In the genomic region with DNA sequence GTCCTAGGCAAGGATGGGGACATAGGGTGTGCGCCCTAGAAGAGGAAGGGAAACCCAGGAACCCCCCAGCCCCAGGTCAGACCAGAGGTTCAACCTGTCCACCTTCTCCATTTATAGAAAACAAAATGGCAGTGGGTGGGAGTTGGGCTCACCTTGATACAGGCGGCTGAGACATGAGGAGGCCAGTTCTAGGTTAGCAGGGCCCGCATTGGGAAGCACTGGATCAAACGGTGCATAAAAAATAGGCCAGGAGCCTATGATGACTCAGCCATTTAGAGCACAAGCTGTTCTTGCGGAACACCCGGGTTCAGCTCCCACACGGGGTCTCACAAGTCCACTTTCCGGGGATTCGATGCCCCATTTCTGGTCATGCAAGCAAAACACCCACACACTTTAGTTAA, we compare ENCODE assay signal across 9 mouse cellular contexts. TPM values are rescaled to one million over a fixed set of nuclear protein-coding genes. Genes with fewer than 3 reads are reported as not detected.
DNase-seq lines count a peak whose midpoint lies in the region; ATAC-seq and TF ChIP-seq lines count a peak whose summit lies in the region.
"Had no signal": no experiment of that assay in that cellular context is flagged by ENCODE, and none has a peak within 500 bp of the region (broad histone marks: within the 10 kb centered on the region; RNA-seq: fewer than 3 reads in every experiment).

No protein-coding gene starts in this region.

- TF ChIP-seq CTCF in CH12.LX (conservative IDR thresholded peaks at IDR 0.05 in 1 of 2, IDR thresholded peaks at IDR 0.05 in 1 of 2; ENCODE audit: low read depth in 2 of 2, low read length in 2 of 2), result no peak

- H3K9me3 ChIP-seq in heart, embryonic 12.5 days (replicated peaks), result no peaks in the 10 kb centered on the region
- no peaks in the 10 kb centered on the region for H3K9me3 ChIP-seq in CH12.LX (replicated peaks; ENCODE audit: low read length)
- H3K9me3 ChIP-seq in limb, embryonic 13.5 days, result no peaks in the 10 kb centered on the region

- peak overlapping the region; percentile 79; the same call in 1 of the 2 replicates for H3K4me2 ChIP-seq in heart, embryonic 12.5 days
- peak overlapping the region; percentile 72 for H3K4me2 ChIP-seq in CH12.LX (ENCODE audit: insufficient read depth, low read depth, poor library complexity, severe bottlenecking)
- peak overlapping the region; percentile 93; the same call in 1 of the 2 replicates for H3K4me2 ChIP-seq in limb, embryonic 13.5 days (replicated peaks)

- TF ChIP-seq EP300 in CH12.LX (IDR thresholded peaks at IDR 0.05; ENCODE audit: low read length), result no peak

- peaks cover 39% of the 10 kb centered on the region for H3K36me3 ChIP-seq in heart, embryonic 12.5 days
- H3K36me3 ChIP-seq in CH12.LX (replicated peaks in 1 of 2; ENCODE audit: control insufficient read depth in 1 of 2, insufficient read depth in 1 of 2, low read length in 1 of 2), result peaks cover 46 to 71% of the 10 kb centered on the region in 2 experiments
- peaks cover 41% of the 10 kb centered on the region for H3K36me3 ChIP-seq in limb, embryonic 13.5 days

- H3K4me3 ChIP-seq in heart, embryonic 12.5 days, result no peak overlapping the region
- H3K4me3 ChIP-seq in CH12.LX (replicated peaks in 1 of 3; ENCODE audit: low read depth in 2 of 3, low read length in 2 of 3, poor library complexity in 1 of 3), result peak overlapping the region; percentile 83 to 93 (median 90)
- H3K4me3 ChIP-seq in limb, embryonic 13.5 days, result peak overlapping the region; percentile 63

- WGBS in heart, embryonic 12.5 days, result 87% methylated on average over 9 of the region's 9 CpGs
- WGBS in limb, embryonic 13.5 days, result 89% methylated on average over 9 of the region's 9 CpGs

- no peak overlapping the region for H3K27ac ChIP-seq in heart, embryonic 12.5 days (ENCODE audit: poor library complexity, severe bottlenecking)
- H3K27ac ChIP-seq in CH12.LX (ENCODE audit: insufficient read depth, low read depth), result peak overlapping the region; percentile 6; the same call in 1 of the 2 replicates
- H3K27ac ChIP-seq in limb, embryonic 13.5 days, result no peak overlapping the region

- H3K4me1 ChIP-seq in heart, embryonic 12.5 days (replicated peaks), result peaks cover 18% of the 10 kb centered on the region
- H3K4me1 ChIP-seq in CH12.LX (ENCODE audit: control insufficient read depth in 1 of 2, insufficient read depth in 2 of 2), result peaks cover 9 to 32% of the 10 kb centered on the region in 2 experiments
- peaks cover 16% of the 10 kb centered on the region for H3K4me1 ChIP-seq in limb, embryonic 13.5 days

- no peak for ATAC-seq in heart, embryonic 12.5 days (ENCODE audit: insufficient number of reproducible peaks, low FRiP score)
- no peak for ATAC-seq in limb, embryonic 13.5 days (ENCODE audit: low FRiP score, low read depth)
- no peak for ATAC-seq in erythroid progenitor cell, adult 5-6 weeks (replicated peaks; ENCODE audit: low FRiP score, poor library complexity, severe bottlenecking)

- H3K9ac ChIP-seq in heart, embryonic 12.5 days, result no peak overlapping the region
- H3K9ac ChIP-seq in CH12.LX (ENCODE audit: insufficient read depth, low read depth), result peak overlapping the region; percentile 79
- H3K9ac ChIP-seq in limb, embryonic 13.5 days, result no peak overlapping the region

- in situ Hi-C loops in CH12.LX (cut with MboI; ENCODE audit: low pct_ligation_motif_present, low pct_unique_long_range_greater_than_20kb, low sequenced_read_pairs), result loop anchor here (5.0 kb wide), 1 partner anchor 33 kb away; a partner anchor contains a TSS

- peaks cover 7% of the 10 kb centered on the region; the same call in 1 of the 2 replicates for H3K79me2 ChIP-seq in CH12.LX (replicated peaks; ENCODE audit: control insufficient read depth, extremely low read depth, insufficient read depth, poor library complexity, severe bottlenecking)

- intact Hi-C loops in heart, postnatal 25 days (cut with DNase I), result loop anchor here (5.0 kb wide), 1 partner anchor 183 kb away; no protein-coding TSS in a partner anchor

- no peaks in the 10 kb centered on the region for H3K27me3 ChIP-seq in heart, embryonic 12.5 days (replicated peaks)
- H3K27me3 ChIP-seq in CH12.LX (replicated peaks), result no peaks in the 10 kb centered on the region
- H3K27me3 ChIP-seq in limb, embryonic 13.5 days, result no peaks in the 10 kb centered on the region

- no peak for TF ChIP-seq POLR2A in CH12.LX (IDR thresholded peaks at IDR 0.05; ENCODE audit: low read depth, low read length)

- no peak for DNase-seq in heart, postnatal 25 days (ENCODE audit: low spot score)
- no peak for DNase-seq in CH12.LX (ENCODE audit: extremely low read depth)
- DNase-seq in c-Kit-negative CD71-positive TER-119-positive erythroid progenitor cells, embryonic 14.5 days (ENCODE audit: low read depth, low spot score), result peak; percentile 25
- DNase-seq in natural killer cell, adult 2 months (ENCODE audit: low spot score in 2 of 2), result no peak
- no peak for DNase-seq in right cerebral cortex, adult 18-20 months

- dilution Hi-C loops in CH12.LX (cut with MboI; ENCODE audit: extremely low pct_ligation_motif_present, extremely low pct_unique_long_range_greater_than_20kb, low sequenced_read_pairs), result no loop called here

- no peak for TF ChIP-seq RAD21 in CH12.LX (IDR thresholded peaks at IDR 0.05; ENCODE audit: low read depth, low read length)

TF ChIP-seq in CH12.LX, 34 proteins besides CTCF, POLR2A, EP300 and RAD21:
- no peak for TF ChIP-seq SMC3 (IDR thresholded peaks at IDR 0.05; ENCODE audit: low read depth, low read length)
- no peak for TF ChIP-seq UBTF (IDR thresholded peaks at IDR 0.05; ENCODE audit: low read depth, low read length)
- 0 out of 2 replicates have a peak, but pooled peaks have one; percentile 20 for TF ChIP-seq CHD1 (IDR thresholded peaks at IDR 0.05; ENCODE audit: low read depth, low read length)
- TF ChIP-seq MAX (IDR thresholded peaks at IDR 0.05; ENCODE audit: low read length), result no peak
- TF ChIP-seq MAFK (IDR thresholded peaks at IDR 0.05; ENCODE audit: insufficient replicate concordance, low read length), result peak; percentile 80; the same call in 1 of the 2 replicates
- TF ChIP-seq MXI1 (IDR thresholded peaks at IDR 0.05; ENCODE audit: low read depth, low read length), result no peak
TF ChIP-seq in CH12.LX: peak in this region for 2.

RNA-seq across cellular contexts. Expression of a gene that starts 0.9 kb away (rescaled TPM):
- 28.8 and 30.2 TPM in 2 replicates for polyA plus RNA-seq in heart, embryonic 12.5 days (2016; fragmentation: Nextera tagmentation; extraction: Ambion mirVana)
- total RNA-seq in heart, postnatal 25 days (2021), result under 1 TPM; 0.18 to 0.36 TPM
- total RNA-seq in CH12.LX (2012; rRNA removed) (17.9 and 24.7 TPM in 2 replicates), CH12.LX (2014; rRNA removed) (9.0 and 9.4 TPM in 2 replicates)
- polyA plus RNA-seq in CH12.LX (2012; ENCODE audit: insufficient read length, low read depth), result 17.4 and 17.6 TPM in 2 replicates
- 40.7 and 41.9 TPM in 2 replicates for polyA plus RNA-seq in limb, embryonic 13.5 days (2015; fragmentation: Nextera tagmentation; extraction: Ambion mirVana)
- total RNA-seq in erythroid progenitor cell, adult 5-6 weeks (2015; ENCODE audit: low replicate concordance), result 208 and 222 TPM in 2 replicates
- 343 and 473 TPM in 2 replicates for total RNA-seq in erythroid progenitor cell, adult 5-6 weeks (2017; ENCODE audit: low replicate concordance)
- total RNA-seq: heart, adult 2 months had no signal

RNA-seq across cellular contexts. Expression of a gene that starts 8.3 kb away (rescaled TPM):
- polyA plus RNA-seq in heart, embryonic 12.5 days (2016; fragmentation: Nextera tagmentation; extraction: Ambion mirVana), result 77.6 and 94.2 TPM in 2 replicates
- total RNA-seq in heart, postnatal 25 days (2021), result 10 to 100 TPM; 67.0 to 69.5 TPM
- 66.0 and 67.3 TPM in 2 replicates for total RNA-seq in CH12.LX (2012; rRNA removed)
- 47.6 and 56.7 TPM in 2 replicates for total RNA-seq in CH12.LX (2014; rRNA removed)
- 132 and 137 TPM in 2 replicates for polyA plus RNA-seq in CH12.LX (2012; ENCODE audit: insufficient read length, low read depth)
- polyA plus RNA-seq in limb, embryonic 13.5 days (2015; fragmentation: Nextera tagmentation; extraction: Ambion mirVana), result 93.1 and 99.7 TPM in 2 replicates
- 35.0 and 51.6 TPM in 2 replicates for total RNA-seq in erythroid progenitor cell, adult 5-6 weeks (2015; ENCODE audit: low replicate concordance)
- total RNA-seq in erythroid progenitor cell, adult 5-6 weeks (2017; ENCODE audit: low replicate concordance), result 22.3 and 44.8 TPM in 2 replicates

RNA-seq across cellular contexts. Expression of a gene that starts 9.3 kb away (rescaled TPM):
- 4.8 and 6.1 TPM in 2 replicates for polyA plus RNA-seq in heart, embryonic 12.5 days (2016; fragmentation: Nextera tagmentation; extraction: Ambion mirVana)
- 10 to 100 TPM; 24.5 to 32.5 TPM for total RNA-seq in heart, postnatal 25 days (2021)
- total RNA-seq in CH12.LX (2012; rRNA removed) (not detected in 2 replicates), CH12.LX (2014; rRNA removed) (not detected in 2 replicates)
- polyA plus RNA-seq in CH12.LX (2012; ENCODE audit: insufficient read length, low read depth), result not detected in 2 replicates
- 8.1 and 8.2 TPM in 2 replicates for polyA plus RNA-seq in limb, embryonic 13.5 days (2015; fragmentation: Nextera tagmentation; extraction: Ambion mirVana)
- not detected in 2 replicates for total RNA-seq in erythroid progenitor cell, adult 5-6 weeks (2015; ENCODE audit: low replicate concordance)
- 0.64 TPM in 1 of 2 replicates, not detected in the other for total RNA-seq in erythroid progenitor cell, adult 5-6 weeks (2017; ENCODE audit: low replicate concordance)

RNA-seq across cellular contexts. Expression of a gene that starts 23.2 kb away (rescaled TPM):
- 63.6 and 64.3 TPM in 2 replicates for polyA plus RNA-seq in heart, embryonic 12.5 days (2016; fragmentation: Nextera tagmentation; extraction: Ambion mirVana)
- total RNA-seq in heart, postnatal 25 days (2021), result 10 to 100 TPM; 56.3 to 56.6 TPM
- total RNA-seq in CH12.LX (2012; rRNA removed) (25.2 and 25.3 TPM in 2 replicates), CH12.LX (2014; rRNA removed) (11.8 and 13.1 TPM in 2 replicates)
- polyA plus RNA-seq in CH12.LX (2012; ENCODE audit: insufficient read length, low read depth), result 14.2 and 15.6 TPM in 2 replicates
- 38.2 and 43.7 TPM in 2 replicates for polyA plus RNA-seq in limb, embryonic 13.5 days (2015; fragmentation: Nextera tagmentation; extraction: Ambion mirVana)
- total RNA-seq in erythroid progenitor cell, adult 5-6 weeks (2015; ENCODE audit: low replicate concordance), result not detected in 2 replicates
- total RNA-seq in erythroid progenitor cell, adult 5-6 weeks (2017; ENCODE audit: low replicate concordance), result 1.4 and 6.7 TPM in 2 replicates

RNA-seq across cellular contexts. Expression of a gene that starts 33.9 kb away (rescaled TPM):
- polyA plus RNA-seq in heart, embryonic 12.5 days (2016; fragmentation: Nextera tagmentation; extraction: Ambion mirVana), result 5.5 and 5.7 TPM in 2 replicates
- 10 to 100 TPM; 13.2 to 14.3 TPM for total RNA-seq in heart, postnatal 25 days (2021)
- total RNA-seq in CH12.LX (2012; rRNA removed) (7.1 and 8.9 TPM in 2 replicates), CH12.LX (2014; rRNA removed) (4.4 and 4.8 TPM in 2 replicates)
- 4.5 and 7.4 TPM in 2 replicates for polyA plus RNA-seq in CH12.LX (2012; ENCODE audit: insufficient read length, low read depth)
- polyA plus RNA-seq in limb, embryonic 13.5 days (2015; fragmentation: Nextera tagmentation; extraction: Ambion mirVana), result 3.1 and 4.1 TPM in 2 replicates
- 1.7 and 13.7 TPM in 2 replicates for total RNA-seq in erythroid progenitor cell, adult 5-6 weeks (2015; ENCODE audit: low replicate concordance)
- total RNA-seq in erythroid progenitor cell, adult 5-6 weeks (2017; ENCODE audit: low replicate concordance), result 10.4 and 10.7 TPM in 2 replicates

Comparison
In these comparisons a context has a peak if more than half of its experiments do, and no peak if none do; other contexts are left out.
1. RNA of a gene that starts 0.9 kb away (total RNA-seq): 208 to 473 TPM in erythroid progenitor cell, adult 5-6 weeks; 9.0 to 24.7 TPM in CH12.LX and 0.18 to 0.36 TPM in heart, postnatal 25 days; every median in the first group is over 4 times any median in the second.
2. RNA of a gene that starts 9.3 kb away (total RNA-seq): 24.5 to 32.5 TPM in heart, postnatal 25 days; not detected in CH12.LX and 0.64 TPM in erythroid progenitor cell, adult 5-6 weeks; every median in the first group is over 10 times any median in the second.
3. Peak in every context shown above with its lines, with median percentiles within 50 percentile points of each other: H3K4me2 ChIP-seq.